Mouse (Mus musculus): ENCODE measurements at regions not wholly inside any gene's neighbourhood (a gene's known extent, or its start where the extent isn't known, plus 50 kb on each side); places are given as distances from the start of the nearest gene placed in this dataset.

GRCm38 (mm10) chr8:54330106-54330505, 199.3 kb upstream of the Asb5 start:
- peak; percentile 80 for DNase-seq (ENCODE audit: low spot score)
- Histone ChIP-seq H3K9ac (ENCODE audit: low read depth, low read length) (no peak overlapping the region), H3K4me3 (ENCODE audit: low read depth, low read length) (no peak overlapping the region), H3K36me3 (ENCODE audit: control insufficient read depth, insufficient read depth, low read length) (no peaks in the 10 kb centered on the region), H3K9me3 (ENCODE audit: control insufficient read depth, low read length) (no peaks in the 10 kb centered on the region), H3K27ac (replicated peaks; ENCODE audit: low read depth, low read length) (no peak overlapping the region), H3K4me1 (ENCODE audit: control insufficient read depth, insufficient read depth, low read length) (no peaks in the 10 kb centered on the region), H3K4me2 (ENCODE audit: low read depth, low read length) (no peak overlapping the region), H3K27me3 (replicated peaks; ENCODE audit: control insufficient read depth, insufficient read depth, low read length) (no peaks in the 10 kb centered on the region)
- 74% methylated on average over 1 of the region's 1 CpGs for WGBS
- no peak for ATAC-seq (ENCODE audit: low read depth)

DNA sequence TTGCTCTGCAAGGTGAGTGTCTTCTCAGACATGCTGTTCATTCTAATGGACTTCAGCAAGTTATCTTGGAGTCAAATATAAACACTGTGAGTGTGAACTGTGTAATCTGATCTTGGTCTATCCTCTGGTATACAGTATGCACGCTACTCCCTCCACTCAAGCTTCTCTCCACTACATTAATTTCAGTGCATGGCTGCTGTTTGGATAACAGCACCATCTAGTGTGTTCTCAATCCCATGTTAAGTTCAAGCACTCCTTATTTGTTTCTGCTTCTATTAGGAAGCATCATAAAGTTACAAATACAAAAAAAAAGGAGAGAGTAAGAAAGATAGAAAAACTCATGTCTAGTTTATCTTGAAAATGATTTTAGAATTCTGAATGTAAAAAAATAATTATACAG, 197.5 kb upstream of the Asb5 start:
- Histone ChIP-seq H3K9me3 (ENCODE audit: control insufficient read depth, low read length) (no peaks in the 10 kb centered on the region), H3K4me1 (ENCODE audit: control insufficient read depth, insufficient read depth, low read length) (no peaks in the 10 kb centered on the region), H3K4me2 (ENCODE audit: low read depth, low read length) (no peak overlapping the region), H3K27me3 (replicated peaks; ENCODE audit: control insufficient read depth, insufficient read depth, low read length) (no peaks in the 10 kb centered on the region), H3K36me3 (ENCODE audit: control insufficient read depth, insufficient read depth, low read length) (no peaks in the 10 kb centered on the region), H3K4me3 (ENCODE audit: low read depth, low read length) (no peak overlapping the region), H3K27ac (replicated peaks; ENCODE audit: low read depth, low read length) (no peak overlapping the region), H3K9ac (ENCODE audit: low read depth, low read length) (no peak overlapping the region)
- 29% methylated on average over 1 of the region's 1 CpGs for WGBS
- no peak for ATAC-seq (ENCODE audit: low read depth)
- no peak for DNase-seq (ENCODE audit: low spot score)

DNA sequence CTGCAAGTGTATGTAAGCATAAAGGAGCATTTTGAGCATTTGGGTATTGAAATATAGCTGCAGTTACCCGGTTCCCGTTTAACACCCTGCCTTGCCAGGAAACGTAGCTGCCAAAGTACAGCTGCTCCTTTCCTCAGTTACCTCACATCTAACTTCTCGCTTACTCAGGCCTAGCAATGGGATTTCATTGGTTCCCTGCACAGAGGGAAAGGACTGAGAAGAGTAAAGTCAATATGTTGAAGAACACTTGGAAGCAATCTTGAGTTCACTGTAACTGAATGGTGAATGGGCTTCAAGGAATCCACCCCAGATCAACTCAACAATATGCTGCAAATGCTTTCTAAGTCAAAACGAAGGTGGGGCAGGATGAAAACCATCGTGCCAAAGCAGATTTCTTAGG, 178.3 kb upstream of the Asb5 start:
- Histone ChIP-seq H3K9me3 (ENCODE audit: control insufficient read depth, low read length) (no peaks in the 10 kb centered on the region), H3K27ac (replicated peaks; ENCODE audit: low read depth, low read length) (no peak overlapping the region), H3K4me2 (ENCODE audit: low read depth, low read length) (no peak overlapping the region), H3K4me3 (ENCODE audit: low read depth, low read length) (no peak overlapping the region), H3K27me3 (replicated peaks; ENCODE audit: control insufficient read depth, insufficient read depth, low read length) (no peaks in the 10 kb centered on the region), H3K4me1 (ENCODE audit: control insufficient read depth, insufficient read depth, low read length) (no peaks in the 10 kb centered on the region), H3K9ac (ENCODE audit: low read depth, low read length) (no peak overlapping the region), H3K36me3 (ENCODE audit: control insufficient read depth, insufficient read depth, low read length) (no peaks in the 10 kb centered on the region)
- ATAC-seq (ENCODE audit: low read depth), result no peak
- 87% methylated on average over 6 of the region's 6 CpGs for WGBS
- DNase-seq (ENCODE audit: low spot score), result no peak

- ATAC-seq (ENCODE audit: low read depth) (no peak), DNase-seq (ENCODE audit: low spot score) (no peak)
- no peaks in the 10 kb centered on the region for H3K36me3 ChIP-seq (ENCODE audit: control insufficient read depth, insufficient read depth, low read length)
- WGBS, result 60% methylated on average over 3 of the region's 3 CpGs
- no peak overlapping the region for H3K4me3 ChIP-seq (ENCODE audit: low read depth, low read length)
- H3K9ac ChIP-seq (ENCODE audit: low read depth, low read length), result no peak overlapping the region
- H3K9me3 ChIP-seq (ENCODE audit: control insufficient read depth, low read length), result no peaks in the 10 kb centered on the region
- no peaks in the 10 kb centered on the region for H3K4me1 ChIP-seq (ENCODE audit: control insufficient read depth, insufficient read depth, low read length)
- H3K27me3 ChIP-seq (replicated peaks; ENCODE audit: control insufficient read depth, insufficient read depth, low read length), result no peaks in the 10 kb centered on the region
- H3K27ac ChIP-seq (replicated peaks; ENCODE audit: low read depth, low read length), result no peak overlapping the region
- no peak overlapping the region for H3K4me2 ChIP-seq (ENCODE audit: low read depth, low read length)
Observed at GRCm38 (mm10) chr8:54361716-54362115, 167.7 kb upstream of the Asb5 start.

DNA sequence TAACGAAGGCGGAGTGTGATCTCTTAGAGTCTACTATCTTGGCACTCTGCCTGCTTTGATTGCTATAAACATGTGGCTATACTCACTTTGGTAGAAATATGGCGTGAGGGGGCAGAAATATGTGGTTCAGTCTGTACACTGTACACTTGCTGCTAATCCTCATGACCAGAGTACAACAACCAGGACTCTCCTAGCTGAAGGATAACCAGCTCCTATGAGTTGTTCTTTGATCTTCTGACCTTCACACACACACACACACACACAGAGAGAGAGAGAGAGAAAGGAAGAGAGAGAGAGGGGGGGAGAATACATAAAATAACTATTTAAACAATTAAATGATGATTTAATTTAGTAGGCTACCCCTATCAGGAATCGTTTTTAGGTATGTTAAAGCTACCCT, 158.9 kb upstream of the Asb5 start:
- no peaks in the 10 kb centered on the region for H3K4me1 ChIP-seq (ENCODE audit: control insufficient read depth, insufficient read depth, low read length)
- H3K36me3 ChIP-seq (ENCODE audit: control insufficient read depth, insufficient read depth, low read length), result no peaks in the 10 kb centered on the region

GRCm38 (mm10) chr8:54371073-54371472, 158.3 kb upstream of the Asb5 start:
- 36% methylated on average over 2 of the region's 2 CpGs for WGBS
- Histone ChIP-seq H3K9ac (ENCODE audit: low read depth, low read length) (no peak overlapping the region), H3K4me1 (ENCODE audit: control insufficient read depth, insufficient read depth, low read length) (no peaks in the 10 kb centered on the region), H3K4me3 (ENCODE audit: low read depth, low read length) (no peak overlapping the region), H3K36me3 (ENCODE audit: control insufficient read depth, insufficient read depth, low read length) (no peaks in the 10 kb centered on the region), H3K4me2 (ENCODE audit: low read depth, low read length) (no peak overlapping the region), H3K9me3 (ENCODE audit: control insufficient read depth, low read length) (no peaks in the 10 kb centered on the region), H3K27ac (replicated peaks; ENCODE audit: low read depth, low read length) (no peak overlapping the region), H3K27me3 (replicated peaks; ENCODE audit: control insufficient read depth, insufficient read depth, low read length) (no peaks in the 10 kb centered on the region)
- DNase-seq (ENCODE audit: low spot score), result no peak
- no peak for ATAC-seq (ENCODE audit: low read depth)

More for the DNA sequence above, 158.9 kb upstream of the Asb5 start:
- H3K27ac ChIP-seq (replicated peaks; ENCODE audit: low read depth, low read length), result no peak overlapping the region
- DNase-seq (ENCODE audit: low spot score), result no peak
- 85% methylated on average over 4 of the region's 4 CpGs for WGBS
- H3K27me3 ChIP-seq (replicated peaks; ENCODE audit: control insufficient read depth, insufficient read depth, low read length), result no peaks in the 10 kb centered on the region
- H3K9ac ChIP-seq (ENCODE audit: low read depth, low read length), result no peak overlapping the region
- no peaks in the 10 kb centered on the region for H3K9me3 ChIP-seq (ENCODE audit: control insufficient read depth, low read length)
- no peak overlapping the region for H3K4me2 ChIP-seq (ENCODE audit: low read depth, low read length)
- ATAC-seq (ENCODE audit: low read depth), result no peak
- no peak overlapping the region for H3K4me3 ChIP-seq (ENCODE audit: low read depth, low read length)

DNA sequence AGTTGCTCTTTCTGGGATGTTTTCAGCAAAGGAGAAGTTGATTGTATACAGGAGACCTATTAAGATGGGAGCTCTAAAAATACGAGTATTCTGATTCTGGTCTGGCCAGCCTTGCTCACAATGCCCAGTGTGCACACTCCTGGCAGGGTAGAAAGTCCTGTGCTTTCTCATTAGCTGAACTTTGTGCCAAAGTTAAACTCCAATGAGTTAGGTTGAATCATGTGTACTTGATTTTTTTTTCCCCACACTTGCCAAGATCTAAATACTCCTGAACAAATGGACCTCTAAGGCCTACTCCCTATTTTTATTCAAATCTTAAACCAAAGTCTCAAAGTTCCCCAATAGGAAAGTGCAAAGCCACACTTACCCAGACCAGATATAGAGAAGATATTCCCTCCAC, 156.5 kb upstream of the Asb5 start:
- DNase-seq (ENCODE audit: low spot score) (no peak), ATAC-seq (ENCODE audit: low read depth) (no peak)
- 71% methylated on average over 1 of the region's 1 CpGs for WGBS
- Histone ChIP-seq H3K36me3 (ENCODE audit: control insufficient read depth, insufficient read depth, low read length) (no peaks in the 10 kb centered on the region), H3K9me3 (ENCODE audit: control insufficient read depth, low read length) (no peaks in the 10 kb centered on the region), H3K27ac (replicated peaks; ENCODE audit: low read depth, low read length) (no peak overlapping the region), H3K27me3 (replicated peaks; ENCODE audit: control insufficient read depth, insufficient read depth, low read length) (no peaks in the 10 kb centered on the region), H3K4me2 (ENCODE audit: low read depth, low read length) (no peak overlapping the region), H3K9ac (ENCODE audit: low read depth, low read length) (no peak overlapping the region), H3K4me3 (ENCODE audit: low read depth, low read length) (no peak overlapping the region), H3K4me1 (ENCODE audit: control insufficient read depth, insufficient read depth, low read length) (no peaks in the 10 kb centered on the region)

DNA sequence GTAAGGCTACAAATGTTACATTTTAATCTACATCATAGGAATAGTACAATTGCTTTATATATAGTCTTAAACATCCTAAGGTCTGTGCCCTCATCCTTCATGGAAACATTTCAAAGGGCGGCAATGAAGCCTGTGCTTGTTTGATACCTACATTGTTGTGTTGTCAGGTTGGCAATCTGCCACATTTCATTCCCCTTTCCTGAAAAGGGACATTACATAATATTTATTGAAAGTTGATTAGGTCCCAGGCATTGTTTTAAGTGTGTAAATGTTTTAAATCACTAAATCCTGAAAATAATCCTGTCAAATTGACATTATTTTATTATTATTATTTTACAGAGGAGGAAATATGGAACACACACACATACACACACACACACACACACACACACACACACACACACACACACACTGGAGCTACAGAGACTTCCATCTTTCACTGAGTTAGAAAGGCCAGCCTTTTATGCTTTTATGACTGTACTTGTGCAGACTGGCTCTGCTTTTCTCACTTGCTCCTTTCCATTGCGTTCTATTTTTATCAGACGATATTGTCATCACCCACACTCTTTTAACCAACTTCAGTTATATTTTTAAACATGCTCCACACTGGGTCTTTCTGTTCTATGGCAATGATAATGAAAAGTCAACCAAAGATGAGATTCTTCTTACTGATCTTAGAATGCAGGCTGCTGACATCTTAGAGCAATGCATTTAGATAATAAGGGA, 153.8 kb upstream of the Asb5 start:
- Histone ChIP-seq H3K9me3 (ENCODE audit: control insufficient read depth, low read length) (no peaks in the 10 kb centered on the region), H3K4me2 (ENCODE audit: low read depth, low read length) (no peak overlapping the region), H3K27me3 (replicated peaks; ENCODE audit: control insufficient read depth, insufficient read depth, low read length) (no peaks in the 10 kb centered on the region), H3K27ac (replicated peaks; ENCODE audit: low read depth, low read length) (no peak overlapping the region), H3K9ac (ENCODE audit: low read depth, low read length) (no peak overlapping the region), H3K36me3 (ENCODE audit: control insufficient read depth, insufficient read depth, low read length) (no peaks in the 10 kb centered on the region), H3K4me3 (ENCODE audit: low read depth, low read length) (no peak overlapping the region), H3K4me1 (ENCODE audit: control insufficient read depth, insufficient read depth, low read length) (no peaks in the 10 kb centered on the region)
- WGBS, result 81% methylated on average over 3 of the region's 3 CpGs
- no peak for ATAC-seq (ENCODE audit: low read depth)
- peak; percentile 7 for DNase-seq (ENCODE audit: low spot score)

- Histone ChIP-seq H3K4me2 (ENCODE audit: low read depth, low read length) (no peak overlapping the region), H3K4me1 (ENCODE audit: control insufficient read depth, insufficient read depth, low read length) (no peaks in the 10 kb centered on the region), H3K36me3 (ENCODE audit: control insufficient read depth, insufficient read depth, low read length) (no peaks in the 10 kb centered on the region), H3K9ac (ENCODE audit: low read depth, low read length) (no peak overlapping the region), H3K4me3 (ENCODE audit: low read depth, low read length) (no peak overlapping the region), H3K27me3 (replicated peaks; ENCODE audit: control insufficient read depth, insufficient read depth, low read length) (no peaks in the 10 kb centered on the region), H3K27ac (replicated peaks; ENCODE audit: low read depth, low read length) (no peak overlapping the region), H3K9me3 (ENCODE audit: control insufficient read depth, low read length) (no peaks in the 10 kb centered on the region)
- ATAC-seq (ENCODE audit: low read depth) (no peak), DNase-seq (ENCODE audit: low spot score) (no peak)
- 41% methylated on average over 2 of the region's 2 CpGs for WGBS
Observed at GRCm38 (mm10) chr8:54380191-54380590, 149.2 kb upstream of the Asb5 start.

Measured in embryonic facial prominence, embryonic 14.5 days (tissue).